Mouse (Mus musculus): ENCODE measurements at regions not wholly inside any gene's neighbourhood (a gene's known extent, or its start where the extent isn't known, plus 50 kb on each side); places are given as distances from the start of the nearest gene placed in this dataset.

DNA sequence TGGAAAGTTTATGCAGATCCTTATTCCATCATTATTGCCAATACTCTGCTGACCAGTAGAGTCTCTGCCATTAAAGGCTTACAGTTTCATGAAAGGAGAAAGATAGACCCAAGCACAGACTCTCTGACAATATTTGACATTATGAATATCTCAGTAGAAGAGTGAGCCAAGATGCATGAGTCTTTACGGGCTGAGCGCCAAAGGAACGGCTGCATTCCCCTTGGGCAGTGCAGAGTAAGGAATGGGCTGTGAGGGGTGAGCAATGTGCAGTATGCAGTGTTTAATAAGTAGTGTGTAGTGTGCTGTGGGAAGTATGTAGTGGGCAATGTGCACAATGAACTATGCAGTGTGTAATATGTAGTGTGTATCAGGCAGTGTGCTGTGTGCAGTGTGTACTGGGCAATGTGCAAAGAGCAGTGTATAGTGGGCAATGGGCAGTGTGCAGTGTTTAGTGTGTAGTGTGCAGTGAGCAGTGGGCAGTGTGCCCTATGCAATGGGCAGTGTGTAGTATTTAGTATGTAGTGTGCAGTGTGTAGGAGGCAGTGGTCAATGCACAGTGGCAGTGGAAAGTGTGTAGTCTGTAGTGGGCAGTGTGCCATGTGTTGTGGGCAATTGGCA, 671.8 kb downstream of the 5730522E02Rik start:
- WGBS = 72% methylated on average over 3 of the region's 3 CpGs
- DNase-seq = no peak
- Histone ChIP-seq H3K4me3 (replicated peaks; ENCODE audit: extremely low read depth, low read depth, low read length) (no peak overlapping the region), H3K4me1 (ENCODE audit: control insufficient read depth, insufficient read depth, low read length) (no peaks in the 10 kb centered on the region)
- no peak for TF ChIP-seq CTCF (IDR thresholded peaks at IDR 0.05; ENCODE audit: insufficient read depth, low read length)
- TF ChIP-seq POLR2A (IDR thresholded peaks at IDR 0.05; ENCODE audit: borderline replicate concordance, extremely low read depth, low read depth, low read length) = no peak

DNA sequence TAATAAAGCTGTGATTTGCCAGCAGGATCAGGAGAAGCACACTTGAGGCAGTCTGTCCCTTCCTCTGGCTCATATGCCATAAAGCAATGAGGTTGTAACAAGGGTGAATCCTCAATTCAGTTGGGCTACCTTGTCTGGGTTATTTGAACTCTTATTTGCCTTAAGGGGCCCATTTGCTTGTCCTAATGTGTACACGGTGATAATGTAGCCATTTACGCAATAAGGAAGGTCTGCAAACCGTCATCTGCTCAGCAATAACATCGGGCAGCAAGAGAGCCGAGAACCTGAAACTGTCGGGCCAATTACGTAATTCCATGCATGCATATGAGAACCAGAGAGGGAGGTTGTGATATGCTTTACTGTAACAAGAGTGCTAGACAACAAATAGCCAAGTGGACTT, 674.5 kb downstream of the 5730522E02Rik start:
- DNase-seq = no peak
- TF ChIP-seq CTCF (IDR thresholded peaks at IDR 0.05; ENCODE audit: insufficient read depth, low read length) = no peak
- TF ChIP-seq POLR2A (IDR thresholded peaks at IDR 0.05; ENCODE audit: borderline replicate concordance, extremely low read depth, low read depth, low read length) = no peak
- H3K4me1 ChIP-seq (ENCODE audit: control insufficient read depth, insufficient read depth, low read length) = no peaks in the 10 kb centered on the region
- H3K4me3 ChIP-seq (replicated peaks; ENCODE audit: extremely low read depth, low read depth, low read length) = no peak overlapping the region
- 73% methylated on average over 7 of the region's 7 CpGs for WGBS

DNA sequence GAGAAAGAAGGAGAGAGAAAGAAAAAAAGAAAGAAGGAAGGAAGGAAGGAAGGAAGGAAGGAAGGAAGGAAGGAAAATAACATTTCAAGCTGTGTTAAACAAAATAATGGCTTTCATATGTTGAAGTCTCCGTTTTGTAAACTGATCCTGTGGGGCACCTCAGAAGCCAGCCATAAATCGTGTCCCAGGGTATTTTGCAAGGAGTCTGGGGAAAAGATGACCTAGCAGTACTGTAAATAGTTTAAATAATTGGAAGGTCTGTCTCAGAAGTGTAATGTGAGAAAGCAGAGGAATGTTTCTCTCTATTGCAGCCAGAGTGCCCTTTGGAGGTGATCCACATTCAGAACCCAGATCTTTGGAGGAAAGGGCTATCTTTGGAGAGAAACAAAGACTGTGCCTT, 677.5 kb downstream of the 5730522E02Rik start:
- WGBS = 23% methylated on average over 2 of the region's 2 CpGs

DNA sequence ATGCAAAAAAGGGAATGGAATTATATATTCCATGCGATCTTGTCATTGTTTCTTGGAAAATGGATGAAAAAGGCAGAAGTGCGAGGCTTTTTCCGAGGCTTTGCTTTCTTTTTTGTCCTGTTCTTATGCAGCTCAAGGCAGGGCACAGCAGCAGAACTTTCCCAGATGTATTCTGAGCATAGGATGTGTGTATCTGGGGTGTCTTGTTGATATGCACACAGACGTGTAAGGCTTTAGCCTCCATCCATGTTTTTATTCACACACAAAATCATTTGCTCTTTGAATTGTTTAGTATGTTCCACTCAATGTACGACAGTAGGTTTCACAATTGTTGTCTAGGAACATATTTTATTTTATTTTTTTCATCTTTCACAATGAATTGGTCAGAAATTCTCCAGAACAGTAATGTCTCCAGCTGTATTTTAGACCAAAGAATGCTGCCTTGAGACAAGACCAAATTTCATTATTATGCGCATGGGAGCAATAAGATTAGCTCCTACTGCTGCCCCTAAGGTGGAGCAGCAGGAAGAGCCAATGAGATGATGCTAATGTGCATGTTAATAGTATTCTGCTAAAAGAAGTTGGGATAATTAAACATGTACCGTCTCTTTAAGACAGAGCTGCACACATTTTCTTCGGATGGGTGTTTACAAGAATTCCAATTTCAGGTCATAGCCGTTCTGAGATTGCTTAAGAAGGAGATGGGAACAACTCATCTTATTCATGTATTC, 678.7 kb downstream of the 5730522E02Rik start:
- DNase-seq = no peak
- Histone ChIP-seq H3K4me3 (replicated peaks; ENCODE audit: extremely low read depth, low read depth, low read length) (no peak overlapping the region), H3K4me1 (ENCODE audit: control insufficient read depth, insufficient read depth, low read length) (no peaks in the 10 kb centered on the region)
- no peak for TF ChIP-seq CTCF (IDR thresholded peaks at IDR 0.05; ENCODE audit: insufficient read depth, low read length)
- TF ChIP-seq POLR2A (IDR thresholded peaks at IDR 0.05; ENCODE audit: borderline replicate concordance, extremely low read depth, low read depth, low read length) = no peak
- WGBS = 68% methylated on average over 9 of the region's 9 CpGs

More for the DNA sequence above, 677.5 kb downstream of the 5730522E02Rik start:
- H3K4me3 ChIP-seq (replicated peaks; ENCODE audit: extremely low read depth, low read depth, low read length) = no peak overlapping the region
- no peak for DNase-seq
- TF ChIP-seq POLR2A (IDR thresholded peaks at IDR 0.05; ENCODE audit: borderline replicate concordance, extremely low read depth, low read depth, low read length) (no peak), CTCF (IDR thresholded peaks at IDR 0.05; ENCODE audit: insufficient read depth, low read length) (no peak)
- H3K4me1 ChIP-seq (ENCODE audit: control insufficient read depth, insufficient read depth, low read length) = no peaks in the 10 kb centered on the region

DNA sequence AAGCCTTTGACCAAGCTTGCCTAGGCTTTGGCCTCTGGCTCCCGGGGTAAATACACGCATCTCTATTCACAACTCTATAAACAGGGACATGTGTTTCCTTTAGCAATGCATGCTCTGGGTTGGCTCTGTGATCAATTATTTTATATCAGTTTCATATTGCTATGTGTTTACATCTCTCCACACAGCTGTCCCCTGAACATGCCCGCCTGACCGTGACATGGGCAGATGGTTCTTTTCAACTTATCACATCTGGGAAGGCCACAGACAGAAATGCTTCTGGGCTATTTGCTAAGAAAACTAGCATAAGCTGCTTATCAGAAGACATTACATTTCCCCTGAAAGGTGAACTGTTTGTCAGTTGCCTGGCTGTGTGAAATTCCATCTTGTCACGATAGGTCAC, 682.5 kb downstream of the 5730522E02Rik start:
- TF ChIP-seq CTCF (IDR thresholded peaks at IDR 0.05; ENCODE audit: insufficient read depth, low read length) = no peak
- TF ChIP-seq POLR2A (IDR thresholded peaks at IDR 0.05; ENCODE audit: borderline replicate concordance, extremely low read depth, low read depth, low read length) = no peak
- DNase-seq = no peak
- no peaks in the 10 kb centered on the region for H3K4me1 ChIP-seq (ENCODE audit: control insufficient read depth, insufficient read depth, low read length)
- H3K4me3 ChIP-seq (replicated peaks; ENCODE audit: extremely low read depth, low read depth, low read length) = no peak overlapping the region
- 58% methylated on average over 5 of the region's 5 CpGs for WGBS

DNA sequence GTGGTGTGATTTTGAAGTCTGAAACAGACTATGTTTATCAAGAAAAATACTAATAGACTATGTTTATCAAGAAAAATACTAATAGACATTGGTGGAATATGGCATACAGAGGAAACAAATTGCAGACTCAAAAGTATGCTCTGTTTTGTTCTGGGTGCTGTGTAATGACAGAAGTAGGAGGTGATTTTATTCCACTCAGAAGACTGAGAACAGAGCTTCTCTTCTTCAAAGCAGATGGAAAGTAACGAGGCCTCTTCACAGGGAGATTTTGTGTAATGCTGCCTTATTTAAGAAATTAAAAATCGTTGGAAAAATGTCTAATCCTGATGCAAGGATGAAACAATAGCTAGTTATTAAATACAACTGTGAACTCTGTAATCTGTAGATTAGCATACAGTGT, 691.7 kb downstream of the 5730522E02Rik start:
- no peak for TF ChIP-seq CTCF (IDR thresholded peaks at IDR 0.05; ENCODE audit: insufficient read depth, low read length)
- no peak for TF ChIP-seq POLR2A (IDR thresholded peaks at IDR 0.05; ENCODE audit: borderline replicate concordance, extremely low read depth, low read depth, low read length)
- DNase-seq = no peak
- Histone ChIP-seq H3K4me1 (ENCODE audit: control insufficient read depth, insufficient read depth, low read length) (no peaks in the 10 kb centered on the region), H3K4me3 (replicated peaks; ENCODE audit: extremely low read depth, low read depth, low read length) (no peak overlapping the region)
- 72% methylated on average over 2 of the region's 2 CpGs for WGBS

DNA sequence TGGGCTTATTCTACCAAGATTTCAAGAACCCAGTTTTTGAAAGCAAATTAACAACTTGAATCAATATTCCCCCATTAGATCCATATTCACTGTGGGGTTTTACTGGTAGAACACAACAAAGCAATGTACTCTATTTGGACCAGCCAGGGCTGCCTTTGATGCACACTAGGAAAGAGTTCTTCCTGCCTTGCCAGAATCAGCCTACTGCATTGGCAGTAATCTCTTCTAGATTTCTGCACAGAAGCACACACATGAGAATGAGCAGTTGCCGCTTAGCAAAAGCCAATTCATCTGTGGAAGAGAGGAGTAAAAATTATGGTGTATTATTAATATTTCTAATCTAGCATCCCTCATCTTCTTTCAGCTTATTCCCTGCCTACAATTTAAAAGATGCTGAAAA, 692.4 kb downstream of the 5730522E02Rik start:
- TF ChIP-seq CTCF (IDR thresholded peaks at IDR 0.05; ENCODE audit: insufficient read depth, low read length) (no peak), POLR2A (IDR thresholded peaks at IDR 0.05; ENCODE audit: borderline replicate concordance, extremely low read depth, low read depth, low read length) (no peak)
- no peaks in the 10 kb centered on the region for H3K4me1 ChIP-seq (ENCODE audit: control insufficient read depth, insufficient read depth, low read length)
- 91% methylated on average over 1 of the region's 1 CpGs for WGBS
- H3K4me3 ChIP-seq (replicated peaks; ENCODE audit: extremely low read depth, low read depth, low read length) = no peak overlapping the region
- no peak for DNase-seq

DNA sequence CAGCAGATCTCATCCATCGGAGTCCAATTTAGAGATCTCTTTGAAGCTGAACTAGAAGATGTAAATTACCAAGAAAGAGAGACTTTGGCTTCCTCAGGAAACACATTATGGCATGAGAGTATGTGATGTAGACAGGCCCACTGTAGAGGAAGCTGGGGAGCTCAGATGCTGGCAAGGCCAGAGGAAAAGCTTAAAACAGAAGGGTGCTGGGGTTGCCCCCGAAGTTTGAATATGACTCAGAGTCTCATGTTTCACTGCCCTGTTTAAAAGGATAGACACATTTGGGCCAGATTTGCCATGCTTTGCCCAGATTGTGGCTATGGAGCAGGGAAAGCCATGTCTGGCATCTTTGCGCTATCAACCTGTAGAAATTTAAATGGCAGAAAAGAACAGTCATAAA, 705.1 kb downstream of the 5730522E02Rik start:
- WGBS = 66% methylated on average over 3 of the region's 3 CpGs
- no peak for DNase-seq
- TF ChIP-seq POLR2A (IDR thresholded peaks at IDR 0.05; ENCODE audit: borderline replicate concordance, extremely low read depth, low read depth, low read length) (no peak), CTCF (IDR thresholded peaks at IDR 0.05; ENCODE audit: insufficient read depth, low read length) (no peak)
- Histone ChIP-seq H3K4me3 (replicated peaks; ENCODE audit: extremely low read depth, low read depth, low read length) (no peak overlapping the region), H3K4me1 (ENCODE audit: control insufficient read depth, insufficient read depth, low read length) (no peaks in the 10 kb centered on the region)

DNA sequence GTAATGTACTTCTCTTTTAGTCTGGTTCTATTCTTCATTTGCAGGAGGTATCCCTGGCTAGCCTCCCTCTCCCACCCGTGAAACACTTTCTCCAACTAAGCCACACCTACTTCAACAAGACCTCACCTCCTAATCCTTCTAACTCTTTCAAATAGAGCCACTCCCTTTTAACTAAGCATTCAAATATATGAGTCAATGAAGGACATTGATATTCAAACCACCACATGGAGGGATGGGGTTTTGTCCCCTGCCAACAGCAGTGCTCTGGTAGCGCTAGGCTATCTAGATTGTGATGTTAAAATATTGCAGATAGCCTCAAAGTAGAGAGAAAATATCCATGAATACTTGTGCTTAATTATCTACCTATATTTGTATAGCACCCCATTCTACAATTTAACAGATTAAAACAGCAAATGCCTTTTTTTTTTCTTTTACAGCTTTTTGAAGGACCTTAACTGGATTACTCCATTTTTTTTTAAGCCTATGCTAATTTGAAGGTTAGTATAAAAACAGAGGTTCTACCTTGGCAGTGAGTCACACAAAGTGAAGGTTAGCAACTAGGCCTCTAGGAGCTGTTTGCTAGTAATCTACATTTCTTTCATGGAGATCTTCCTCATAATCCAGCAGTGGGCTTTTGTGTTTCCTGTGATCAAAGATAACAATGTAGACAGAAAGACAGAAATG, 736.7 kb downstream of the 5730522E02Rik start:
- TF ChIP-seq CTCF (IDR thresholded peaks at IDR 0.05; ENCODE audit: insufficient read depth, low read length) = no peak
- TF ChIP-seq POLR2A (IDR thresholded peaks at IDR 0.05; ENCODE audit: borderline replicate concordance, extremely low read depth, low read depth, low read length) = no peak
- H3K4me3 ChIP-seq (replicated peaks; ENCODE audit: extremely low read depth, low read depth, low read length) = no peak overlapping the region
- no peak for DNase-seq
- 51% methylated on average over 2 of the region's 2 CpGs for WGBS
- no peaks in the 10 kb centered on the region for H3K4me1 ChIP-seq (ENCODE audit: control insufficient read depth, insufficient read depth, low read length)
